ENCODE assay signal across 8 mouse cellular contexts in the genomic region with DNA sequence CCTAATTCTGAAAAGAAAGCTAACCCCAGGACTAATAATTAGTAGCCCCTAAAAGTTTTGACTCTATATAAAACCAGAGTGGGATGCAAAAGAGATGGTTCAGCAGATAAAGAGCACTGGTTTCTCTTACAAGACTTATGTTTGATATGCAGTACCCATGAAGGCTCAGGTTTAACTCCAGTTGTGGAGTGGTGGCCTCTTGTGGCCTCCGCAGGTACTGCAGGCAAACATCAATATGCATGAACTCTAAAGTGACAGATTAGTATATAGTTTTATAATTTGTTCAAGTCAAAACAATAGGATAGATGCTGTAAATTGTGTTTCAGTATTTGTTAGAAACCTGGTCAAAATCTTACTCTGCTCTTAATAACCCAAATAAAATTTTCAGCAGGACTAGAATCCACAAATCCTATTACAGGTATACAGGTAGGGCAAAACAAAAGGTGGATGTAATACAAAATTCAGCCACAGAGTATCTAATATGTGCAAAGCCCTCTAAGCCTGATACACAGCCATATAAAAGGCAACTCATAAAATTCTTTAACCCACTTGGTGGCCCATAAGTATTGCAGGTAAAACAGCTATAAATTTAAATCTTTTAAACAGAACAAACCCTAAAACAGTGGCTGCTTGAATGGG. TPM values are rescaled to one million over a fixed set of nuclear protein-coding genes. Genes with fewer than 3 reads are reported as not detected.
A peak's percentile ranks its signal among the peaks of the same experiment; 100 is the strongest.
DNase-seq lines count a peak whose midpoint lies in the region; ATAC-seq lines count a peak whose summit lies in the region.

No protein-coding gene starts in this region.

- DNase-seq in heart, adult 8-10 months (ENCODE audit: low spot score): peak; percentile 41
- DNase-seq in heart, postnatal 25 days (ENCODE audit: low spot score): no peak
- DNase-seq in Muller cell, postnatal 12 days (ENCODE audit: inconsistent ontology term): peak; percentile 36
- peak; percentile 56 to 67 for DNase-seq in cerebellum, postnatal 36 days
- peak; percentile 72 for DNase-seq in gastrocnemius, postnatal 10 days
- peak; percentile 45 for DNase-seq in left cerebral cortex, adult 11 months (ENCODE audit: low spot score)
- peak; percentile 87 for DNase-seq in right cerebral cortex, postnatal 4 days

- intact Hi-C loops in heart, postnatal 25 days (cut with DNase I): no loop called here

- peak; percentile 94 for ATAC-seq in megakaryocyte, adult 5-6 weeks (ENCODE audit: poor library complexity, severe bottlenecking)

RNA-seq across cellular contexts. Expression of gene Dhx9, which starts 7.0 kb away (rescaled TPM):
- 10 to 100 TPM; 35.5 to 42.1 (median 38.2) TPM for total RNA-seq in heart, adult 8-10 months (2022)
- total RNA-seq in heart, postnatal 25 days (2021): 10 to 100 TPM; 47.0 to 53.6 TPM
- 10 to 100 TPM; 55.1 to 63.6 TPM for total RNA-seq in gastrocnemius, postnatal 10 days (2021)
- 90.5 and 96.5 TPM in 2 replicates for total RNA-seq in megakaryocyte, adult 5-6 weeks (2015)
- total RNA-seq in megakaryocyte, adult 5-6 weeks (2017): 78.1 and 115 TPM in 2 replicates

RNA-seq across cellular contexts. Expression of gene Shcbp1l, which starts 55.5 kb away (rescaled TPM):
- not detected for total RNA-seq in heart, adult 8-10 months (2022)
- not detected for total RNA-seq in heart, postnatal 25 days (2021)
- not detected for total RNA-seq in gastrocnemius, postnatal 10 days (2021)
- total RNA-seq in megakaryocyte, adult 5-6 weeks (2015): 0.13 and 2.4 TPM in 2 replicates
- 0.08 and 0.51 TPM in 2 replicates for total RNA-seq in megakaryocyte, adult 5-6 weeks (2017)
